Mouse (Mus musculus) heart, postnatal 10 days (tissue): ENCODE measurements around the gene Cyp11a1. TPM values are rescaled to one million over a fixed set of nuclear protein-coding genes. Genes with fewer than 3 reads are reported as not detected.
A peak's percentile ranks its signal among the peaks of the same experiment; 100 is the strongest.

Experiments used
- DNase-seq, 2 experiments: peaks; one replicate each; pipeline ENCODE4 v3.0.0; 2021
- intact Hi-C: fragments of 180-260 bp; cut with DNase I; formaldehyde crosslinking; loops from one replicate; pipeline ENCODE4 v1.15.1; 2025
- total RNA-seq, 2 experiments: library from RNA; stranded (reverse); gene quantifications; 2 replicates each; pipeline ENCODE4 v1.2.3; 2021

The Cyp11a1 gene
- total RNA-seq, 2 experiments from 2014 or later = 0.35 to 0.50 TPM

DNA sequence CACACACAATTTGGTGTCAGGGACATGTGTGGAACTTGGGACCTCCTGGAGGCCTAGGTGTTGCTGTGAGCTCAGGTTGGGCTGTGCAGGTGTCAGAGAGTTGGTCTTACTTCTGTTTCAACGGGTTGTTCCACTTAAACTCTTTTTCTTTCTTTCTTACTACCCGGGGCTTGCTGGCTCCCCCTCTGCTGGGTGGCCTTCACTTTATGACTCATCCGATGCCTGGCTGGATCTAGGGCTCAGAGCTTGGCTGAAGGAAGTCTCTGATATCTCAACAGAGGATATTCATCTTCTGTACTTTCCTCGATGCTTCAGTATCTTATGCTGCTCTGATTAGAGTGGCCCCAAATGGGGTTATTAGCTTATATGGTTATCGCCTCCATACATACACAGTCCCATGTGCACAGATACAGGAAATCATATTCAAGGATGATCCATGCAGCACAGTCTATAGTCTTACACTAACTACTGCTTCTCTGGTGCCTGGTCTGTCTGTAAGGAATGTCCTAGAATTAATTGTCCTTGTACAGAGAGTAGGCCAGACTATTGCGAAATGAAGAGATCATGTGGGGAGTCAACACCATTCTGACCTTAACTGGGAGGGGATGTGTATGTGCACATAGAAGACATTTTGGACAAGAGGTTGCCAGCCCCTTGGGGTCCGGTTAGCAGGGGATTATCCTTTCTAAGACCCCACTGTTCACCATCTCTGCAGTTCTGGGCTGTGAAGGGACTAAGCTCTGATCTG is 29.9 kb downstream of the Cyp11a1 start:
- intact Hi-C loops = loop anchor here (5.0 kb wide), 1 partner anchor 231 kb away; no protein-coding TSS in a partner anchor
- DNase-seq = no peak

GRCm38 (mm10) chr9:58036961-58037360 is 30.8 kb downstream of the Cyp11a1 start:
- no peak for DNase-seq
- intact Hi-C loops = loop anchor here (5.0 kb wide), 1 partner anchor 230 kb away; no protein-coding TSS in a partner anchor

GRCm38 (mm10) chr9:58038500-58039168 is 32.4 kb downstream of the Cyp11a1 start:
- intact Hi-C loops = loop anchor here (1.0 to 5.0 kb wide), 4 partner anchors 112 to 242 kb away; partner anchors contain the start of genes Islr and Islr2
- peak; percentile 82 to 87 for DNase-seq

DNA sequence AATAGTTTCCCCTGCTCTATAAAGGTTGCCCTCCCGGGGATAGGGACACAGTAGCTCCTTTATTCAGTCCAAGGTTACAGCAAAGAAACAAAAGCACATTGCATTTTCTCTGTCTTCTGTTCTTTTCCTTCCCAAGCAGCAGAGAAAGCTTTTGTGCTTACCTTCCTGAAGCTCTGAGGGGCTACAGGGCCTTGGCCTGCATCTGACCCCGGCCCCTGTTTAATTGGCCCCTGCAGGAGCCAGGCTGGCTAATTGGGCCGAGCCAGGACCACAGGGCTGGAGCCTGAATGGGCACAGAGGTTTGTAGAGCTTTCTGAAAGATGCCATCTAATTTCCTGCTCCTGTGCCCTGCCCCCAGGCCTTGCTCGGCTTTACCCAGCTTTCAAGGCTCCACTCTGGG is 34.8 kb downstream of the Cyp11a1 start:
- intact Hi-C loops = no loop called here
- no peak for DNase-seq

DNA sequence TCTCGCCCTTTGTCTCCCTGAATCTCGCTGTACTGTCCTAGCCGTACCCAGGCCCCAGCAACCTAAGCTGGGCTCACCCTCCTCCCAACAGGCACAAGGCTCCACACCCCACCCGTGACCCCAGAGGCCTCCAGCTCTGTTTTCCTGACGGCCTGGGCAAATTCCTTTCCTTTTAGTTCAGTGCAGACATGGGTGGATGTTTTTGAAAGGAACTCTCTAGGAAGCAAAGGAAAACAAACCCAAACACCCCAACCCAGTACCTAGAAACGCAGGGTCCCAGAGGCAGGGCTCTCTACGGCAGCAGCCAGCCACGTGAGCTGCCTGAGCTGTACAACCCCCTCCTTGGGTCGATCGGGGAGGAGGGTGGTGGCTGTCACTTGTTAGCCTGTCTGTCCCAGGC is 36.2 kb downstream of the Cyp11a1 start:
- peak; percentile 48 to 52 for DNase-seq
- intact Hi-C loops = no loop called here

DNA sequence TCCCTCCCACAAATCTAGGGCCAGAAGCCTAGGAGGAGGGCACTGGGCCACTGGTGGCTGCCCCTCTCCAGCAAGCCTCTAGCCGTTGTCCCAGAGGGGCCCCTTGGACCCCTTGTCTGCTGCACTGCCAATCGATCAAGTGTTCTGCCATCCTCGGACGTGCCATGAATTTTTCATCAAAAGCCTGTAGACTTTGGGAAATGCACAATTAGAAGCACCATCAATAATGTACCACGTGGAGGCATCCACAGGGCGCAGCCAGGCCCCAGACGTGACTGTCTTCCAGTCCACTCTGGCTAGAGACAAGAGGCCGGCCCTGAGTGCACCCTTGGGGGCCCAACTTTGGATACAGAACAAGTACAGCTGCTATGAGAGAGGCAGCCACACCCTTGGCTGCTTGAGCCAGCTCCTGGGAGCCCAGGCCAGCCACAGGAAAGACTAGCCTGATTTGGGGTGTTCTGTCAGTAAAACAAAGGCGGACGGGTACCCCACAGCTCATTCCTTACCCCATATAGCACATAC is 37.3 kb downstream of the Cyp11a1 start:
- DNase-seq = peak; percentile 72 to 73
- intact Hi-C loops = no loop called here

- DNase-seq = no peak
Observed at GRCm38 (mm10) chr9:58044828-58045227, 38.6 kb downstream of the Cyp11a1 start.

GRCm38 (mm10) chr9:58045646-58046045 is 39.4 kb downstream of the Cyp11a1 start:
- intact Hi-C loops = no loop called here
- no peak for DNase-seq

More at GRCm38 (mm10) chr9:58044828-58045227, 38.6 kb downstream of the Cyp11a1 start:
- intact Hi-C loops = no loop called here

GRCm38 (mm10) chr9:58047061-58047460 is 40.9 kb downstream of the Cyp11a1 start:
- intact Hi-C loops = no loop called here

GRCm38 (mm10) chr9:58048621-58049020 is 42.4 kb downstream of the Cyp11a1 start:
- intact Hi-C loops = no loop called here
- no peak for DNase-seq

More at GRCm38 (mm10) chr9:58047061-58047460, 40.9 kb downstream of the Cyp11a1 start:
- no peak for DNase-seq

- intact Hi-C loops = no loop called here
- no peak for DNase-seq
Observed at GRCm38 (mm10) chr9:58049186-58049585, 43.0 kb downstream of the Cyp11a1 start.

GRCm38 (mm10) chr9:58049861-58050260 is 43.6 kb downstream of the Cyp11a1 start:
- intact Hi-C loops = no loop called here
- no peak for DNase-seq

DNA sequence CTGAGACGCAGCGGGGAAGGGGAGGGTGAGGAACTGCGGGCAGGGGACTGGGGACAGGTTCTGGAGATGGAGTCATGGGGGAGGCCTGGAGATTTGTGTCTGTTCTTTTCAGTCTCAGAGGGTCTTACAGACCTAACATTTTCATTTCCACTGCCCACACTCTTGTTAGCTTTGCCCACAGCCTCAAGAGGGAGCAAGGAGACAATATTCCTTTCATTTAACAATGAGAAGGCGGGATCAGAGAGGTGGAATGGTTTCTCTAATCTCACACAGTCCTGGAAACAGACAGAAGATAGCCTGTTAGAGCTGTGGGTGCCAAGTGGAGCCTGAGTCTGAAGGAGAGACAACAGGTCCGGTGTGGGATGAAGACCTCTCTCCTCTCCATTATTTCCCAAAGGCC is 45.7 kb downstream of the Cyp11a1 start:
- no peak for DNase-seq
- intact Hi-C loops = no loop called here

- intact Hi-C loops = no loop called here
Observed at GRCm38 (mm10) chr9:58053102-58053501, 46.9 kb downstream of the Cyp11a1 start.

DNA sequence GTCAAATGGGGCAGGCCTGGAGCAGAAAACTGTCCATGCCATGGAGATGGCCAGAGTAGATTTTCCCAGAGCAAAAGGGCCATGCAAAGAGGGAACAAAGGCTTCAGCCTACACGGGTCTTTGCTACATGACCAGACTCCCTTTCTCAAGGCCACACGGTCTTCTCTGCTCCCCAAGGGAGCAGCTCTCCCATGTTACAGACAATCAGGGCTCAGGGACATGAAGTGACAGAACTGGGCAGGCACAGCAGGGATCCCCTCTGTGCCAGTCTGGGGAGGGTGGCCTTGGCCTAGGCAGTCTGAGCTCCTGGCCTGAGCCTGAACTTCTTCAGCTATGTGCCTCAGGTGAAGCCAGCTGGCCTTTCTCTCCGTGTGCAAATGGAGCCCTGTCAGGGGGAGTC is 47.3 kb downstream of the Cyp11a1 start:
- intact Hi-C loops = no loop called here
- DNase-seq = no peak

More at GRCm38 (mm10) chr9:58053102-58053501, 46.9 kb downstream of the Cyp11a1 start:
- peak; percentile 58 for DNase-seq

DNA sequence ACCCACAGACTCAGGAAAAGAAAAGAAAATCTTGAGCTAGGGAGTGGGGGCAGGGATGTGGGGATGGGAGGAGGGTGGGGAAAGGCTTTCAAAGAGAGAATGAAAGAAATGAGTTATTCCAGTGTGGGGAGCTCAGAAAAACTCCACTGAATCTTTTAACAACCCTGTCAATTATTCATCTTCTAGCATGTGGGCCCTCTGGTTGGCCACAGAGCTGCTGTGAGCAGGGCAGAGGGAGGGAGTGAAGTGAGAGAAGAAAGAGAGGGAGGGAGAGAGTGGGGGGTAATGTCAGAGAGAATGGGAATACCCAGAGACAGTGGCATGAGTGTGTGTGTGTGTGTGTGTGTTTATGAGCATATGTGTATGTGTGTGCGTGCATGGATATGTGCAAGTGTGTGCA is 47.8 kb downstream of the Cyp11a1 start:
- no peak for DNase-seq
- intact Hi-C loops = no loop called here

GRCm38 (mm10) chr9:58055666-58056065 is 49.5 kb downstream of the Cyp11a1 start:
- intact Hi-C loops = no loop called here

GRCm38 (mm10) chr9:58059920-58060319 is 53.7 kb downstream of the Cyp11a1 start:
- intact Hi-C loops = no loop called here
- DNase-seq = no peak

More at GRCm38 (mm10) chr9:58055666-58056065, 49.5 kb downstream of the Cyp11a1 start:
- no peak for DNase-seq

GRCm38 (mm10) chr9:58060677-58061667 is 54.8 kb downstream of the Cyp11a1 start:
- intact Hi-C loops = no loop called here
- DNase-seq = peak; percentile 71 to 83

DNA sequence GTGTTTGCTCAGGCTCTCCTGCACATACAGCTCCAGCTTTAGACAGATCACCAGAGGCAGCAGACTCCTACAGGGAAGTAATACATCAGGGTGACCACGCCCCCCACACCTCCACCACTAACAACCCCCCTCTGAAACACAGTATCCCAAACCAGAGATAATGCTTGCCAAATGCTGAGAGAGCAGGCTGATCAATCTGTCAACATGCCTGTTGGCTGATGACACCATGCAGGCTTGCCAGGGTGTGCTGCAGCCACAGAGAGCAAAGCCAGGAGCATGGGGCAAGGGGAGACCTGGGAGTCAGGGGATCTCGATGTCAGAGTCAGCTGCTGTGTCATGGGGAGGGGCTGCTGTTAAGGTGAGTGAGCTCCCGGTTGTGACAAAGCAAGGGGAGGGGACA is 57.3 kb downstream of the Cyp11a1 start, which contains the start of gene Stra6:
Gene Stra6 (plus strand): TSS at position 258 of the 400 bp plus-strand sequence.
- DNase-seq = no peak
- intact Hi-C loops = no loop called here
